Mouse (Mus musculus): Measurements from ENCODE around the gene Timp2. TPM values are rescaled to one million over a fixed set of nuclear protein-coding genes. Genes with fewer than 3 reads are reported as not detected.

Timp2 gene
- polyA plus RNA-seq, 1 experiment = 23.6 TPM

DNA sequence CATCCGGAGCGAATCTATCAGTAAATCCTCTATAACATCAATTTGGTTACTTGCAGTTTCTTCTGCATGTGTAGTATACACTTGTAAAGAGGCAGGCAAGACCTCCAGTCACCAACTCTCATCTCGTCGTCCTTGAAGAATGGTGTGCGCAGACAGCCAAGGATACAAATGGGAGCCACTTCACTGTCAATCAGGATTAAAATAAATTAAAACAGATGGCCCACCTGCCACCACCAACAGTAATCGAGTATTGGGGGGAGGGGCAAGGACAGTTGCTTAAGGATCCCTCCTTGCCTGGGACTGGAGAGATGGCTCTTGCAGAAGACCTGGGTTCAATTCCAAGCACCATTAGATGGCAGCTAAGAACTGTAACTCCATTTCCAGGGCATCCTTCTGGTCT is 62.9 kb downstream of the Timp2 start:
- Histone ChIP-seq H3K36me3 (ENCODE audit: control insufficient read depth, insufficient read depth, low read length, poor library complexity, severe bottlenecking) (peaks cover under 1% of the 10 kb centered on the region; the same call in 1 of the 2 replicates), H3K9me3 (replicated peaks; ENCODE audit: control insufficient read depth, insufficient read depth, low read length, poor library complexity, severe bottlenecking) (no peaks in the 10 kb centered on the region), H3K4me1 (ENCODE audit: control insufficient read depth, insufficient read depth, low read length) (no peaks in the 10 kb centered on the region), H3K27me3 (ENCODE audit: control insufficient read depth, insufficient read depth, low read length, poor library complexity, severe bottlenecking) (no peaks in the 10 kb centered on the region), H3K9ac (ENCODE audit: low read depth, poor library complexity, severe bottlenecking) (no peak overlapping the region), H3K4me3 (ENCODE audit: low read depth, low read length) (no peak overlapping the region), H3K27ac (ENCODE audit: insufficient read depth, low read length) (no peak overlapping the region)
- no peak for TF ChIP-seq POLR2A (IDR thresholded peaks at IDR 0.05; ENCODE audit: insufficient read depth, low read length)
- TF ChIP-seq CTCF (IDR thresholded peaks at IDR 0.05; ENCODE audit: low read depth, low read length) = no peak
- TF ChIP-seq EP300 (IDR thresholded peaks at IDR 0.05; ENCODE audit: insufficient read depth, low read depth, low read length) = no peak

DNA sequence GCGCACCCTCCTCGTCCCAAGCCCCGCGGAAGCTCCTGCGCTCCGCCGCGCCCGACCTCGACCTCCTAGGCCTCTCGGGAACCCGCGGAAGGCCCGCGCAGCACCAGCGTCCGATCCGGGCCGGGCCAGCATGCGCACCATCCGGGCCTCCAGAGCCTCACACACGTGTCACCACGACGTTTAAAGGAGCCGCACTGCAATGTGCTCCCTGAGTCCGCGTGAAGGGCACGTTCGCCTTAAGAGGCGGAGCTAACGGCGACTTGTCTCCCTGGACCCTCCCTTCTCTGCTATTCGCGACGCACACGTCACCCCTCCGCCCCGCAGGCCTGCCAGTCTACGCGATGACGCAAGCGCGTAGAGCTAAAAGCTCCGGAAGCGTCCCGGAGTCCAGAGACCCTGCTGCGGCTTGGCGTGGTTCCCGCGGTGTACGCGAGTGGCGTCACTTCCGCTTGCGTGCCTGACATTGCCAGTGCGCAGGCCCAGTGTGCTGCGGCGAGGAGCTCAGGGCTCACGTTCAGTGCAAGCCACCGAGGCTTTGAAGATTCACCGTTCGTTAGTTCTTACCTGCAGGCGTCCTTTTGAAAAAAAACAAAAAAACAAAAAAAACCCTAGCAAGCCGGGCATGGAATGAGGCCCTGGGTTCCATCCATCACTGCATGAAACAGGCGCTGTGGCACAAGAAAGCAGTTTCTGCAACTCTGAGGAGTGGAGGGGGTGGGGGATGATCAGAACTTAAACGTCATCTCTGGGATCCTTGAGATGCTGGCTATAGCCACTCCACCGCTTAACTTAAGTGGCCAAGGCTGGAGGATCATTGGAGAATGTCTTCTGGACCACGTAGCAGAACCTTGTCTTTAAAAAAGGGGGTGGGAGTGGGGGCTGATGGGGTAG is 65.3 kb downstream of the Timp2 start, which contains the start of gene Usp36:
Gene Usp36 (minus strand): TSS at position 246 of the 891 bp plus-strand sequence.
- Histone ChIP-seq H3K9me3 (replicated peaks; ENCODE audit: control insufficient read depth, insufficient read depth, low read length, poor library complexity, severe bottlenecking) (no peaks in the 10 kb centered on the region), H3K4me1 (ENCODE audit: control insufficient read depth, insufficient read depth, low read length) (no peaks in the 10 kb centered on the region), H3K9ac (ENCODE audit: low read depth, poor library complexity, severe bottlenecking) (peak within 1 kb of the TSS; percentile 76), H3K27me3 (ENCODE audit: control insufficient read depth, insufficient read depth, low read length, poor library complexity, severe bottlenecking) (no peaks in the 10 kb centered on the region), H3K27ac (ENCODE audit: insufficient read depth, low read length) (peak within 1 kb of the TSS; percentile 29; the same call in 1 of the 2 replicates), H3K4me3 (ENCODE audit: low read depth, low read length) (peak within 1 kb of the TSS; percentile 90), H3K36me3 (ENCODE audit: control insufficient read depth, insufficient read depth, low read length, poor library complexity, severe bottlenecking) (peaks cover 21% of the 10 kb centered on the region)
- TF ChIP-seq EP300 (IDR thresholded peaks at IDR 0.05; ENCODE audit: insufficient read depth, low read depth, low read length) (peak; percentile 22; the same call in 1 of the 2 replicates), POLR2A (IDR thresholded peaks at IDR 0.05; ENCODE audit: insufficient read depth, low read length) (peak; percentile 92), CTCF (IDR thresholded peaks at IDR 0.05; ENCODE audit: low read depth, low read length) (no peak)

DNA sequence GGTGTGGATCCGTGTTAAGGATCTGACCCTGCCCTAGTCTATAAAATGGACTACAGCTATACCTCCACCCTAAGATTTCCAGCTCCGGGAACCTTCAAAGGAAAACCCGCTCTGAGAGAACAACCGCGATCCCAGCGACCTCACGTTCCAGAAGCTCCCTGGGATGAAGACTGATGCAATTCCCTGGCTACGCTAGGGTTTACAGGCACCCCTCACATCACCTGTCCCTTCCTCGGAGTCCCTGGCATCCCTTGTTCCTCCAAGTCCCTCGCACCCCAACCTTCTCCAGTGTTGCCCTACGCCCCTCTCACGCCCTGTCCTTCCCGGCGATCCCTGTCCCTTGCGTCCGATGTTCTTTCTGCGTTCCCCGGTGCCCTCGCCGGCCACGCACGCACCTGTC is 66.0 kb downstream of the Timp2 start:
- Histone ChIP-seq H3K36me3 (ENCODE audit: control insufficient read depth, insufficient read depth, low read length, poor library complexity, severe bottlenecking) (peaks cover 25% of the 10 kb centered on the region), H3K4me1 (ENCODE audit: control insufficient read depth, insufficient read depth, low read length) (no peaks in the 10 kb centered on the region), H3K27ac (ENCODE audit: insufficient read depth, low read length) (no peak overlapping the region), H3K27me3 (ENCODE audit: control insufficient read depth, insufficient read depth, low read length, poor library complexity, severe bottlenecking) (no peaks in the 10 kb centered on the region), H3K9ac (ENCODE audit: low read depth, poor library complexity, severe bottlenecking) (peak overlapping the region; percentile 76), H3K4me3 (ENCODE audit: low read depth, low read length) (peak overlapping the region; percentile 90), H3K9me3 (replicated peaks; ENCODE audit: control insufficient read depth, insufficient read depth, low read length, poor library complexity, severe bottlenecking) (no peaks in the 10 kb centered on the region)
- no peak for TF ChIP-seq POLR2A (IDR thresholded peaks at IDR 0.05; ENCODE audit: insufficient read depth, low read length)
- no peak for TF ChIP-seq CTCF (IDR thresholded peaks at IDR 0.05; ENCODE audit: low read depth, low read length)
- TF ChIP-seq EP300 (IDR thresholded peaks at IDR 0.05; ENCODE audit: insufficient read depth, low read depth, low read length) = no peak

DNA sequence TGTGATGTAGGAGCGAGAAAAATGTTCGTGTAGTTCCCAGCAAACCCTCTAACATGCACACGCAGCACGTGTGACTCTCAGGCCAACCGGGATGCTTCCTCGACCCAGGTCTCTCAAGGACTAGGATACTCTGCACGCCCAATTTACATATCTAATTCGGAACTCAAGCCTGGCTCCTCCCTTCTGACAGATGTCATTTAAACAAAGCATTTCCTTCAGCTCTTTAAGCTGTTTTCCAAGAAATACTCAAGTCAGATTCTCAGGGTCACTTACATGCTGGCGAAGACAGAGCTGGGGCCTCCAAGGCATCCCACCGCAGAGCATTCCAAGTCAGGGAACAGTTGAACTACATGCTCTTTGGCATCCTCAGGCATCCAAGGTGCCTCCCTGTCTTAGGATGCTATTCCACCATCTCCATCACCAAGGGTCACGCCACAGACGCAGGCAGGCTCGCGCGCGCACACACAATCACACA is 66.5 kb downstream of the Timp2 start:
- H3K4me3 ChIP-seq (ENCODE audit: low read depth, low read length) = peak overlapping the region; percentile 90
- no peaks in the 10 kb centered on the region for H3K4me1 ChIP-seq (ENCODE audit: control insufficient read depth, insufficient read depth, low read length)
- no peaks in the 10 kb centered on the region for H3K9me3 ChIP-seq (replicated peaks; ENCODE audit: control insufficient read depth, insufficient read depth, low read length, poor library complexity, severe bottlenecking)
- H3K36me3 ChIP-seq (ENCODE audit: control insufficient read depth, insufficient read depth, low read length, poor library complexity, severe bottlenecking) = peaks cover 29% of the 10 kb centered on the region
- H3K27me3 ChIP-seq (ENCODE audit: control insufficient read depth, insufficient read depth, low read length, poor library complexity, severe bottlenecking) = no peaks in the 10 kb centered on the region
- H3K27ac ChIP-seq (ENCODE audit: insufficient read depth, low read length) = no peak overlapping the region
- H3K9ac ChIP-seq (ENCODE audit: low read depth, poor library complexity, severe bottlenecking) = peak overlapping the region; percentile 76
- TF ChIP-seq CTCF (IDR thresholded peaks at IDR 0.05; ENCODE audit: low read depth, low read length) (no peak), EP300 (IDR thresholded peaks at IDR 0.05; ENCODE audit: insufficient read depth, low read depth, low read length) (no peak), POLR2A (IDR thresholded peaks at IDR 0.05; ENCODE audit: insufficient read depth, low read length) (no peak)

DNA sequence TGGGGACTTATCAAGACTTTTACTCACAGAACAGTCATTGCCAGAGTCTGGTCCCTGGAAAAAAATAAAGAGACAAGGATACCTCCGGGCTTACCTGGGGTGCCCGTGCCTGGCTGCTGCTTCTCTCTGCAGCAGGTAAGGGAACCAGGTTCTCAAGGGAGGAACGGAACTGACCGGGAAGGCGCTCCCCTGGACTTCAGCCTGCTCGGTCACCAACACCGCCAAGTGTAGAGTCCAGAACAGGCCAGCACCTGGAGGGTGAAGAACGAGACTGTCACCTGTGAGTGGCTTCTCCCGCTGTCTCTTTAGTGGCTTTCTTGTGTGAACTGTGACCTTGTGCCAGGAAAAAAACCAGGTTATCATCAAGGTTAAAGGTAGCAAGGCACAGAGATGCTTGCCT is 68.0 kb downstream of the Timp2 start:
- Histone ChIP-seq H3K9me3 (replicated peaks; ENCODE audit: control insufficient read depth, insufficient read depth, low read length, poor library complexity, severe bottlenecking) (no peaks in the 10 kb centered on the region), H3K9ac (ENCODE audit: low read depth, poor library complexity, severe bottlenecking) (no peak overlapping the region), H3K36me3 (ENCODE audit: control insufficient read depth, insufficient read depth, low read length, poor library complexity, severe bottlenecking) (peaks cover 43% of the 10 kb centered on the region), H3K27me3 (ENCODE audit: control insufficient read depth, insufficient read depth, low read length, poor library complexity, severe bottlenecking) (no peaks in the 10 kb centered on the region), H3K27ac (ENCODE audit: insufficient read depth, low read length) (no peak overlapping the region), H3K4me1 (ENCODE audit: control insufficient read depth, insufficient read depth, low read length) (no peaks in the 10 kb centered on the region), H3K4me3 (ENCODE audit: low read depth, low read length) (no peak overlapping the region)
- no peak for TF ChIP-seq EP300 (IDR thresholded peaks at IDR 0.05; ENCODE audit: insufficient read depth, low read depth, low read length)
- TF ChIP-seq CTCF (IDR thresholded peaks at IDR 0.05; ENCODE audit: low read depth, low read length) = no peak
- no peak for TF ChIP-seq POLR2A (IDR thresholded peaks at IDR 0.05; ENCODE audit: insufficient read depth, low read length)

DNA sequence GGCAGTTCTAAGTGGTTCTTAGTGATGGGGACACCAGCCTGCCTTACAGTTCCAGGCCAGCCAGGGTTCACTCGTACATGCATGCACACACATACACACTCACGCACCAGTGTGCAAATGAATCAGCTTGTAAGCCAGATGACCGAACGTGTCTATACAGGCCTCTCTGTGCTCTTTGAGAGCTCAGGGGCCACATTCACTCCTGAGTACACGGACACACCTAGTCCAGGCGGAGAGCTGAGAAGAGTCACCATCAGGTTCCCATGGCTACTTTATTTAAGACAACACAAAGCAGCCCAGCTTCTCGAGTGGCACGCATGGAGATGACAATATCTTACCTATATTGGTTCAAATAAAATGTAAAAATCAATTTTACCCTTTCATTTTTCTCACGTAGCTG is 69.1 kb downstream of the Timp2 start:
- no peak overlapping the region for H3K27ac ChIP-seq (ENCODE audit: insufficient read depth, low read length)
- no peaks in the 10 kb centered on the region for H3K9me3 ChIP-seq (replicated peaks; ENCODE audit: control insufficient read depth, insufficient read depth, low read length, poor library complexity, severe bottlenecking)
- TF ChIP-seq CTCF (IDR thresholded peaks at IDR 0.05; ENCODE audit: low read depth, low read length) = no peak
- no peak for TF ChIP-seq POLR2A (IDR thresholded peaks at IDR 0.05; ENCODE audit: insufficient read depth, low read length)
- TF ChIP-seq EP300 (IDR thresholded peaks at IDR 0.05; ENCODE audit: insufficient read depth, low read depth, low read length) = no peak
- peaks cover 51% of the 10 kb centered on the region for H3K36me3 ChIP-seq (ENCODE audit: control insufficient read depth, insufficient read depth, low read length, poor library complexity, severe bottlenecking)
- H3K27me3 ChIP-seq (ENCODE audit: control insufficient read depth, insufficient read depth, low read length, poor library complexity, severe bottlenecking) = no peaks in the 10 kb centered on the region
- H3K4me1 ChIP-seq (ENCODE audit: control insufficient read depth, insufficient read depth, low read length) = no peaks in the 10 kb centered on the region
- H3K9ac ChIP-seq (ENCODE audit: low read depth, poor library complexity, severe bottlenecking) = no peak overlapping the region
- H3K4me3 ChIP-seq (ENCODE audit: low read depth, low read length) = no peak overlapping the region
